Mouse (Mus musculus): ENCODE results near the gene Tnfsf12. TPM values are rescaled to one million over a fixed set of nuclear protein-coding genes. Genes with fewer than 3 reads are reported as not detected.

The Tnfsf12 gene
- polyA plus RNA-seq, 1 experiment from 2014 or later = 8.8 TPM

DNA sequence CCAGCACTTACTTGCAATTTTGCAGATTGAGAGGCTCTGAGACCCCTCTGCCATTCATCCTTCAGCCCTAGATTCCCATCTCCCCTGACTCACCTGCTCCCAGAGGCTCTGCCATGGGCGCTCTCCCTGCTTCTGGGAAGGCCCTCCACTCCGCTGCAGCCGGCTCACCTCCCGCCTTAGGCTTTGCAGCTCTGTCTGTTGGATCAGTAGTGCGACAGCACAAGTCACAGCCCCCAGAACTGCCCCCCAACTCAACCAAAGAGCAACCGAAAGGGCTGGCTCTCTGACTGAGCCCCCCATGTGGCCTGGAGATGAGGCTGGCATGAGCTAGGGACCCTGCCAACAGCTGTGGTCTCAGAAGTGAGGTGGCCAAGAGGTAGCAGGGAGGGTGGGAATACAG lies 10.7 kb downstream of the Tnfsf12 start:
- Histone ChIP-seq H3K4me3 (replicated peaks; ENCODE audit: low read length) (no peak overlapping the region), H3K27ac (ENCODE audit: low read length) (peak overlapping the region; percentile 89), H3K36me3 (ENCODE audit: control insufficient read depth, insufficient read depth, low read length) (no peaks in the 10 kb centered on the region), H3K4me2 (ENCODE audit: low read depth, low read length) (no peak overlapping the region), H3K4me1 (ENCODE audit: control insufficient read depth, insufficient read depth, low read length) (peaks cover 39% of the 10 kb centered on the region), H3K27me3 (ENCODE audit: control insufficient read depth, insufficient read depth, low read length) (no peaks in the 10 kb centered on the region), H3K9ac (ENCODE audit: low read length) (0 out of 2 replicates have a peak overlapping the region, but pooled peaks have one; percentile 38), H3K9me3 (replicated peaks; ENCODE audit: control insufficient read depth, low read length) (no peaks in the 10 kb centered on the region)
- ATAC-seq (ENCODE audit: insufficient read depth, low FRiP score) = no peak
- WGBS = 85% methylated on average over 6 of the region's 6 CpGs

DNA sequence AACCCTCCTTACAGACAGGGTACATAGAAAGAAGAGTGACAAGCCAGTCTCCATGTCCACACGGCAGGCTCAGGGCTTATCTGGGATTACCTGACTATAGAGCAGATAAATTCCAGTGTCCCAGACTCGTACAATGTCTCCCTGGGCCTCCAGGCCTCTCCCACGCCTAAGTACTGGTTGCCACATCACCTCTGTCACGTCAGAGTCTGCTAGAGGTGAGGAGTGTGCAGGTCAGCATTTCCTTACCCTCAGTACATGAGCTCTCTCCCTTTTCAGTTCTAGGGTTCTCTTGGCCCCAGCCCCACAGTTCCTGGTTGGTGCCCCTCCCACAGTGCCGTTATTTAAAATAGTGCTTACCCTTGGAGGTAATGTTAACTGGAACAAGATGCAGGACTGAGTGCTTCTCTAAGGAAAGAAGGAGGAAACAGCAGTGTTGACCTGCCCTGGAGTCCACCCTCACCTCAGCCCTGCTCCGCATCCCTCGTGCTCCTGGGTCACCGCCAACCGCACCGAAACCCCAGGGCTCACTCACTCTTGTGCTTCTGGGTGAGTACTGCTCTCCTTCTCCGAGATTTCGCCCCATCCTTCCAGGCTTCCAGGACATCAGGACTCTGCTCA lies 11.4 kb downstream of the Tnfsf12 start:
- ATAC-seq (ENCODE audit: insufficient read depth, low FRiP score) = no peak
- no peaks in the 10 kb centered on the region for H3K27me3 ChIP-seq (ENCODE audit: control insufficient read depth, insufficient read depth, low read length)
- WGBS = 81% methylated on average over 12 of the region's 12 CpGs
- H3K4me1 ChIP-seq (ENCODE audit: control insufficient read depth, insufficient read depth, low read length) = peaks cover 39% of the 10 kb centered on the region
- no peaks in the 10 kb centered on the region for H3K9me3 ChIP-seq (replicated peaks; ENCODE audit: control insufficient read depth, low read length)
- no peaks in the 10 kb centered on the region for H3K36me3 ChIP-seq (ENCODE audit: control insufficient read depth, insufficient read depth, low read length)
- 0 out of 2 replicates have a peak overlapping the region, but pooled peaks have one; percentile 7 for H3K9ac ChIP-seq (ENCODE audit: low read length)
- no peak overlapping the region for H3K4me2 ChIP-seq (ENCODE audit: low read depth, low read length)
- no peak overlapping the region for H3K4me3 ChIP-seq (replicated peaks; ENCODE audit: low read length)
- H3K27ac ChIP-seq (ENCODE audit: low read length) = no peak overlapping the region

DNA sequence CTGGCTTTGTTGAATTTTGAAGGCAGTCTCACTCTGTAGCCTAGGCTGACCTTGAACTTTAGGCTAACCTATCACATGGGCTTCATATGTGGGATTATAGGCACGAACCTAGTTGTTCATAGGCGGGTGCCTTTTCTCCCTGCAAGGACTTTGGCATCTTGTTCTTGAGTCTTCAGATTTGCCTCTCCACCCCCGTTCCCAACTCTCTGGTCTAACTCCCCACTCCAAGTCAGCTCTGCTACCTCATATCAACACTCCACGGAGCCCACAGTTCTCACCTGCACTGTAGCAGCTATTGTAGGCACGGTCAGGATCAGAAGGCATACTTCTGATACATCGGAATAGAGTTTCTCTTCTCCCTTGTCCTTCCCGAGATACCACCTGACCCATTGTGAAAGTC lies 12.1 kb downstream of the Tnfsf12 start:
- peaks cover 39% of the 10 kb centered on the region for H3K4me1 ChIP-seq (ENCODE audit: control insufficient read depth, insufficient read depth, low read length)
- 75% methylated on average over 7 of the region's 7 CpGs for WGBS
- H3K27ac ChIP-seq (ENCODE audit: low read length) = 0 out of 2 replicates have a peak overlapping the region, but pooled peaks have one; percentile 57
- no peaks in the 10 kb centered on the region for H3K9me3 ChIP-seq (replicated peaks; ENCODE audit: control insufficient read depth, low read length)
- H3K4me2 ChIP-seq (ENCODE audit: low read depth, low read length) = no peak overlapping the region; the same call in 1 of the 2 replicates
- H3K4me3 ChIP-seq (replicated peaks; ENCODE audit: low read length) = no peak overlapping the region
- no peak for ATAC-seq (ENCODE audit: insufficient read depth, low FRiP score)
- H3K9ac ChIP-seq (ENCODE audit: low read length) = peak overlapping the region; percentile 37; the same call in 1 of the 2 replicates
- H3K36me3 ChIP-seq (ENCODE audit: control insufficient read depth, insufficient read depth, low read length) = no peaks in the 10 kb centered on the region
- H3K27me3 ChIP-seq (ENCODE audit: control insufficient read depth, insufficient read depth, low read length) = no peaks in the 10 kb centered on the region

DNA sequence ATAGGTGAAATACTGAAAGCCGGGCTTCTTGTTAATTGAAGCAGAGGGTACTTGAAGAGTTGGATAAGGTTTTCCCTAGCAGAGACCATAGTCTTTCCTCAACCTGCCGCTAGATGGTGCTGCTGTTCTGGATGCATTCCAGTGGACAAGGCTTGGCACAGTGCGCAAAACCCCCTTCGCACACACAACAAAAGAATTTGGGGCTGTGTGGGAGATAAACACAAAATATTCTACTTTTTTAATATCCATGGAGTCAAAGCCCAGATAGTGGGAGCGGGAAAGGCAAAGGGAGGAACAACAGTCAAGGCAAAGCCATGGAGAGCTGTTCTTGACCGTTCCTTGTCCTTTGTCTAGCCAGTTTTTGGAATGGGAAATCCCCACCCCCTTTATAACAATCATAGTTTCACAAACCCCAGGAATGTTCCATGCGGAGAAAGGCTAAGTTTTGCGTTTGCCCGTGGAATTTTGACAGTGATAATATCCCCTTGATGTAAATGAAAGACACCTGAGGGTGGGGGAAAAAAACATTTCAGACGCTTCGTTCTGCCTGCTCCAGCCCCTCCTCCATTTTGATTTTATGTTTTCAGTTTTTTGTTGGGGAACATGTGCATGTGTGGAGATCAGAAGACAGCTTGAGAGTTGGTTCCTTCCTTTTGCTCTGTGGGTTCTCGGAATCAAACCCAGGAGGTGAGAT lies 12.7 kb downstream of the Tnfsf12 start:
- H3K27ac ChIP-seq (ENCODE audit: low read length) = peak overlapping the region; percentile 89
- H3K36me3 ChIP-seq (ENCODE audit: control insufficient read depth, insufficient read depth, low read length) = no peaks in the 10 kb centered on the region
- no peaks in the 10 kb centered on the region for H3K9me3 ChIP-seq (replicated peaks; ENCODE audit: control insufficient read depth, low read length)
- 12% methylated on average over 12 of the region's 12 CpGs for WGBS
- no peaks in the 10 kb centered on the region for H3K27me3 ChIP-seq (ENCODE audit: control insufficient read depth, insufficient read depth, low read length)
- peak overlapping the region; percentile 37 for H3K9ac ChIP-seq (ENCODE audit: low read length)
- peak overlapping the region; percentile 97 for H3K4me2 ChIP-seq (ENCODE audit: low read depth, low read length)
- H3K4me1 ChIP-seq (ENCODE audit: control insufficient read depth, insufficient read depth, low read length) = peaks cover 39% of the 10 kb centered on the region
- peak overlapping the region; percentile 24 for H3K4me3 ChIP-seq (replicated peaks; ENCODE audit: low read length)
- ATAC-seq (ENCODE audit: insufficient read depth, low FRiP score) = 0 out of 2 replicates have a peak, but pooled peaks have one; percentile 17

DNA sequence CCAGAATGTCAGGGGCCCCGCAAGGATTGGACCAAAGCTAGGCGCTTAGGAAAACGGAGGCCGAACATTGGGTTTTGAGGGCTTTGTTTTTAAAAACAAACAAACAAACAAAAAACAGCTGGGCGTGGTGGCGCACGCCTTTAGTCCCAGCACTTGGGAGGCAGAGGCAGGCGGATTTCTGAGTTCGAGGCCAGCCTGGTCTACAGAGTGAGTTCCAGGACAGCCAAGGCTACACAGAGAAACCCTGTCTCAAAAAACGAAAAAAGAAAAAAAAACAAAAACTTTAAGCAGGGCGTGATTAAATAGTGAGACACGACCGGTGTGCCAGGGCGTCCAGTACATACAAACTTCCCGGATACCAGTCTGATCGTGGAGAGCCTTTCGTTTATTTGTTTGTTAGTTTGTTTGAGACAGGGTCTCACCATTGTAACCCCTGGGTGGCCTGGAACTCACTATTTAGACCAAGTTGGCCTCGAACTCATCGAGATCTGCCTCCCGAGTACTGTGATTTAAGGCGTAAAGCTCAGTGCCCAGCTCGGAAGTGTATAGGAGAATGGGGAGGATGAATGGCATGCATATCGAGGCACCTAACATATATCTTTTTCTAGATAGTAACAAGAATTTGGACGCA lies 13.3 kb downstream of the Tnfsf12 start:
- ATAC-seq (ENCODE audit: insufficient read depth, low FRiP score) = no peak
- Histone ChIP-seq H3K4me2 (ENCODE audit: low read depth, low read length) (peak overlapping the region; percentile 97), H3K27ac (ENCODE audit: low read length) (peak overlapping the region; percentile 89), H3K36me3 (ENCODE audit: control insufficient read depth, insufficient read depth, low read length) (no peaks in the 10 kb centered on the region), H3K9ac (ENCODE audit: low read length) (peak overlapping the region; percentile 86), H3K4me1 (ENCODE audit: control insufficient read depth, insufficient read depth, low read length) (peaks cover 39% of the 10 kb centered on the region), H3K27me3 (ENCODE audit: control insufficient read depth, insufficient read depth, low read length) (no peaks in the 10 kb centered on the region), H3K9me3 (replicated peaks; ENCODE audit: control insufficient read depth, low read length) (no peaks in the 10 kb centered on the region), H3K4me3 (replicated peaks; ENCODE audit: low read length) (peak overlapping the region; percentile 91)
- 20% methylated on average over 24 of the region's 24 CpGs for WGBS

DNA sequence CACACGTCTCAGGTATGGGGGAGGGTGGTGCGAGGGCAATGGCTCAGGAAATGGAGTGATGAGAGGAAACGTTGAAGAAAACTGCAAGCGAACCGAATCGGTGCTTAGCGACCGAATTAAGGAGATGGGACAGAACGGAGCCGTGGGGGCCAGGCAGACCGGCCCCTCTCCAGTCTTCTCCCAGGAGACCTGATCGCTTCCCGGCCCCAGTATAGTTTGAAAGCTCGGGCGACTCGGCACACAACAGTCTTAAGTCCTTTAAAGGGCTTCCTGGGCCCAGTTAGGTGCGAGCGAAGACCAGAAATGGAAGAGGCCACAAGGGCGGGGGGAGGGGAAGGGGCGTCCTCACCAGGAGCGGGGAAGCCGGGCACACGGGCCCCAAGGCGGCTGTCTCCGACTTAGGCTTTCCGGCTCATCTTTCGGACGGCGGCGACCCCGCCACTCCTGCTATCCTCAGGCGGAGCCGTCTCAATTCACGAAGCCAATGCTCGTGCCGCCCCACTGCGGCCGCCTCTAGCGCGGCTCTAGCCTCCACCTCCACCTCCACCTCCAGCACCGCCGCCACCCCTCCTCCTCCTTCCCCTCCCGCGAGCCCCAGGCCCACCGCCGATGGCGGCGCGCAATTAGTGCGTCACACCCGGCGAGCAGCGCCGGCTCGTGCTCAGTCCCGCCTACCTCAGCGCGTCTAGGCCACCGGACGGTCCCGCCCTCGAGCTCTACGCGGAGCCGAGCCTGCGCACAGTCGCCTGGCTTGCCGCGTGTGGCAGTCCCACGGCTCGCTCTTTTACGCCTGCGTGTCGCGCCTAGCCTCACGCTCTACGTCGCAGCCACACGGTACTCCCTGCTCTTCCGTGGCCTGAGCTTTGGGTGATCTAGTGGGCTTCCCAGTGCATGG lies 14.1 kb downstream of the Tnfsf12 start, which contains the start of gene Senp3:
Gene Senp3, minus strand, starts transcription at position 771 of the 895 bp plus-strand sequence.
- Histone ChIP-seq H3K27me3 (ENCODE audit: control insufficient read depth, insufficient read depth, low read length) (no peaks in the 10 kb centered on the region), H3K4me2 (ENCODE audit: low read depth, low read length) (peak within 1 kb of the TSS; percentile 97), H3K36me3 (ENCODE audit: control insufficient read depth, insufficient read depth, low read length) (no peaks in the 10 kb centered on the region), H3K4me1 (ENCODE audit: control insufficient read depth, insufficient read depth, low read length) (peaks cover 34% of the 10 kb centered on the region), H3K27ac (ENCODE audit: low read length) (peak within 1 kb of the TSS; percentile 89), H3K9me3 (replicated peaks; ENCODE audit: control insufficient read depth, low read length) (no peaks in the 10 kb centered on the region), H3K4me3 (replicated peaks; ENCODE audit: low read length) (peak within 1 kb of the TSS; percentile 91), H3K9ac (ENCODE audit: low read length) (peak within 1 kb of the TSS; percentile 86)
- under 1% methylated on average over 79 of the region's 80 CpGs for WGBS
- peak; percentile 95 for ATAC-seq (ENCODE audit: insufficient read depth, low FRiP score)

DNA sequence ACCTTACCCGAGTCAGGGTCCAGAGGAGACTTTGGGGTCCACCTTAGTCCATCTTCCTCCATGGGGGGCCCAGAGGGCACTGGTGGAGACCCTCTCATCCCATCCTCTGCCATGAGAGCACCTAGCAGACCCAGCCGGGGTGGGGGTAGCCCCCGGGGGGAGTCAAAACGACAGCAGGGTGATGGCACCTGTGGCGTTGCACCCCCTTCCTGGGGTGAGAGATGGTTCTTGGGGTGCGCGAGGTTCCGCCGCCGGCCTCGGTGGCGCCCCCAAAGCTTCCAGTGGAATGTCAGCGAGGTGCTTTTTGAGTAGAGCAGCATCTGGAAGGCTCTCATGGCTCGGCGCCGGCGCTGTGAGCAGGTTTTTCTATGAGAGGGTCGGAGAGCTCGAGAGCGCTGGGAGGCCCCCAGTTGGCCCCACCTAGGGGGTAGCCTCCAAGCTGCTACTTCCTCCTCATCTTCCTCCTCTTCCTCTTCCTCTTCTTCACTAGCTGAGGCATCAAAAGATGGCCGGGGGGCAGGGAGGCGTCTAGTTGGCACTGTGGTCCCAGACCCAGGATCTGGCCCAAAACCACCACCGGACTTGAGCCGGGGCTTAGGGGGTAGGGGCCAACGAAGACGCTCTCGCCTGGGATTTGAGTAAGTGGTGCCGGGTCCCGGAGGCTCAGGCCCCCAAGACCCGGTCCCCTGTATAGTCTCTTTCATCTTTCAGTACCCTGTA lies 15.4 kb downstream of the Tnfsf12 start:
- Histone ChIP-seq H3K9me3 (replicated peaks; ENCODE audit: control insufficient read depth, low read length) (no peaks in the 10 kb centered on the region), H3K36me3 (ENCODE audit: control insufficient read depth, insufficient read depth, low read length) (no peaks in the 10 kb centered on the region), H3K4me3 (replicated peaks; ENCODE audit: low read length) (peak overlapping the region; percentile 91), H3K4me1 (ENCODE audit: control insufficient read depth, insufficient read depth, low read length) (peaks cover 21% of the 10 kb centered on the region), H3K9ac (ENCODE audit: low read length) (peak overlapping the region; percentile 86), H3K4me2 (ENCODE audit: low read depth, low read length) (peak overlapping the region; percentile 97), H3K27me3 (ENCODE audit: control insufficient read depth, insufficient read depth, low read length) (no peaks in the 10 kb centered on the region), H3K27ac (ENCODE audit: low read length) (no peak overlapping the region)
- no peak for ATAC-seq (ENCODE audit: insufficient read depth, low FRiP score)
- WGBS = 87% methylated on average over 30 of the region's 30 CpGs

DNA sequence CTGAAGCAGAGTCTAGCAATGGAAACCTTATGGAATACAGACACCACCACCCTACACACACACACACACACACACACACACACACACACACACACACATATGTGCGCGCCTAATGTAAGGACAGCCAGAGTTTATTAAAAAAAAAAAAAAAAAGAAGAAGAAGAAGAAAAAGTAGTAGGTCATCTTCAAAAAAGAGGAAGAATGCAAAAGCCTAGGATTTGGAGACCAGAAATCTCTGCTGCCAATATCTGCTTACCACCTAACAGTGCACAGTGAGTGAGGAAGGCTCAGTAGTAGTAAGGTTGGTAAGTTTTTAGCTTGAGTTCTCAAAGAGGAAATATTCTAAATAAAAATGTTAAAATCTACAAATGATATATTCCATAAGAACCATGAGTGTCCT lies 16.5 kb downstream of the Tnfsf12 start:
- no peaks in the 10 kb centered on the region for H3K36me3 ChIP-seq (ENCODE audit: control insufficient read depth, insufficient read depth, low read length)
- no peak for ATAC-seq (ENCODE audit: insufficient read depth, low FRiP score)
- 96% methylated on average over 2 of the region's 2 CpGs for WGBS

More for the DNA sequence above, 16.5 kb downstream of the Tnfsf12 start:
- Histone ChIP-seq H3K4me3 (replicated peaks; ENCODE audit: low read length) (no peak overlapping the region), H3K27ac (ENCODE audit: low read length) (no peak overlapping the region), H3K27me3 (ENCODE audit: control insufficient read depth, insufficient read depth, low read length) (no peaks in the 10 kb centered on the region), H3K4me2 (ENCODE audit: low read depth, low read length) (no peak overlapping the region), H3K4me1 (ENCODE audit: control insufficient read depth, insufficient read depth, low read length) (peaks cover 15% of the 10 kb centered on the region), H3K9me3 (replicated peaks; ENCODE audit: control insufficient read depth, low read length) (no peaks in the 10 kb centered on the region), H3K9ac (ENCODE audit: low read length) (no peak overlapping the region)
